Mouse (Mus musculus) 3134 (cell line): ENCODE measurements at regions not wholly inside any gene's neighbourhood (a gene's known extent, or its start where the extent isn't known, plus 50 kb on each side); places are given as distances from the start of the nearest gene placed in this dataset.

ENCODE experiments used
- DNase-seq: peaks from one replicate; pipeline ENCODE4 v3.0.0-alpha.2; 2011; ENCODE audit warnings: low spot score; ENCODE audit not compliant: insufficient read length; ENCODE audit errors: extremely low read depth

GRCm38 (mm10) chr4:73542331-73542730 is 65.3 kb upstream of the Gm11238 start:
- peak; percentile 3 for DNase-seq

- DNase-seq: no peak
Measured at GRCm38 (mm10) chr4:73531604-73532003, 76.1 kb upstream of the Gm11238 start.

- DNase-seq: no peak
Measured at GRCm38 (mm10) chr4:73524579-73525208, 83.0 kb upstream of the Gm11238 start.

GRCm38 (mm10) chr4:73518742-73519384 is 88.8 kb upstream of the Gm11238 start:
- no peak for DNase-seq

- no peak for DNase-seq
Measured at GRCm38 (mm10) chr4:73517559-73517958, 90.1 kb upstream of the Gm11238 start.

- DNase-seq: no peak
Measured at GRCm38 (mm10) chr4:73516717-73517116, 91.0 kb upstream of the Gm11238 start.

- no peak for DNase-seq
Measured at GRCm38 (mm10) chr4:73506860-73507259, 100.8 kb upstream of the Gm11238 start.

- DNase-seq: no peak
Measured at GRCm38 (mm10) chr4:73489199-73489598, 84.3 kb upstream of the Gm11487 start.

GRCm38 (mm10) chr4:73488297-73489049 is 83.6 kb upstream of the Gm11487 start:
- no peak for DNase-seq

- DNase-seq: no peak
Measured at GRCm38 (mm10) chr4:73467982-73468565, 63.2 kb upstream of the Gm11487 start.
